ENCODE assay signal across 8 mouse cellular contexts in the genomic region with DNA sequence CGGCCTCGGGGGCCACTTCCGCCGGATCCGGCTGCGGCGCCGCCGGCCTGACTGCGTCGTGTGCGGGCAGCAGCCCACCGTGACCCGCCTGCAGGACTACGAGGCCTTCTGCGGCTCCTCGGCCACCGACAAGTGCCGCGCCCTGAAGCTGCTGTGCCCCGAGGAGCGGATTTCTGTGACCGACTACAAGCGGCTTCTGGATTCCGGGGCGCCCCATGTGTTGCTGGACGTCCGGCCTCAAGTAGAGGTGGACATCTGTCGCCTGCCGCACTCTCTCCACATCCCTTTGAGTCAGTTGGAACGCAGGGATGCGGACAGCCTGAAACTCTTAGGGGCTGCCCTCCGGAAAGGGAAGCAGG. TPM values are rescaled to one million over a fixed set of nuclear protein-coding genes. Genes with fewer than 3 reads are reported as not detected.
DNase-seq lines count a peak whose midpoint lies in the region; ATAC-seq and TF ChIP-seq lines count a peak whose summit lies in the region.

No protein-coding gene starts in this region.

- no peaks in the 10 kb centered on the region for H3K27me3 ChIP-seq in kidney, postnatal 0 days (ENCODE audit: insufficient read depth, low read length)
- no peaks in the 10 kb centered on the region for H3K27me3 ChIP-seq in embryonic facial prominence, embryonic 10.5 days (replicated peaks; ENCODE audit: low read depth, poor library complexity, severe bottlenecking)
- H3K27me3 ChIP-seq in hindbrain, embryonic 12.5 days, result no peaks in the 10 kb centered on the region
- no peaks in the 10 kb centered on the region for H3K27me3 ChIP-seq in midbrain, embryonic 14.5 days (ENCODE audit: control insufficient read depth, insufficient read depth, low read length)

- H3K9ac ChIP-seq in kidney, postnatal 0 days (ENCODE audit: low read depth, low read length), result peak overlapping the region; percentile 96
- peak overlapping the region; percentile 97 for H3K9ac ChIP-seq in hindbrain, embryonic 12.5 days
- peak overlapping the region; percentile 88 for H3K9ac ChIP-seq in midbrain, embryonic 14.5 days (replicated peaks; ENCODE audit: low read length)

- ATAC-seq in kidney, postnatal 0 days (replicated peaks; ENCODE audit: low FRiP score, low read depth), result no peak
- ATAC-seq in hindbrain, embryonic 12.5 days (ENCODE audit: low FRiP score), result no peak
- no peak for ATAC-seq in midbrain, embryonic 14.5 days (ENCODE audit: low FRiP score, low TSS enrichment)

- peaks cover 4% of the 10 kb centered on the region; the same call in 1 of the 2 replicates for H3K36me3 ChIP-seq in kidney, postnatal 0 days (ENCODE audit: insufficient read depth, low read length)
- H3K36me3 ChIP-seq in embryonic facial prominence, embryonic 10.5 days (replicated peaks), result peaks cover 43% of the 10 kb centered on the region
- H3K36me3 ChIP-seq in hindbrain, embryonic 12.5 days, result peaks cover 14% of the 10 kb centered on the region
- H3K36me3 ChIP-seq in midbrain, embryonic 14.5 days (ENCODE audit: control insufficient read depth, insufficient read depth, low read length), result peaks cover 13% of the 10 kb centered on the region

- no peaks in the 10 kb centered on the region for H3K9me3 ChIP-seq in kidney, postnatal 0 days (replicated peaks; ENCODE audit: low read length)
- H3K9me3 ChIP-seq in embryonic facial prominence, embryonic 10.5 days, result no peaks in the 10 kb centered on the region
- no peaks in the 10 kb centered on the region for H3K9me3 ChIP-seq in hindbrain, embryonic 12.5 days (replicated peaks)
- no peaks in the 10 kb centered on the region for H3K9me3 ChIP-seq in midbrain, embryonic 14.5 days (ENCODE audit: control insufficient read depth, low read length)

- H3K4me3 ChIP-seq in kidney, postnatal 0 days (replicated peaks; ENCODE audit: low read depth, low read length), result peak overlapping the region; percentile 93
- H3K4me3 ChIP-seq in embryonic facial prominence, embryonic 10.5 days, result peak overlapping the region; percentile 98
- peak overlapping the region; percentile 100 for H3K4me3 ChIP-seq in hindbrain, embryonic 12.5 days
- peak overlapping the region; percentile 98 for H3K4me3 ChIP-seq in midbrain, embryonic 14.5 days (replicated peaks; ENCODE audit: low read depth, low read length)

- H3K27ac ChIP-seq in kidney, postnatal 0 days, result no peak overlapping the region
- H3K27ac ChIP-seq in embryonic facial prominence, embryonic 10.5 days (replicated peaks), result peak overlapping the region; percentile 95; the same call in 1 of the 2 replicates
- no peak overlapping the region for H3K27ac ChIP-seq in hindbrain, embryonic 12.5 days
- H3K27ac ChIP-seq in midbrain, embryonic 14.5 days (replicated peaks; ENCODE audit: low read depth, low read length), result no peak overlapping the region

- peaks cover 19% of the 10 kb centered on the region for H3K4me1 ChIP-seq in kidney, postnatal 0 days (replicated peaks; ENCODE audit: insufficient read depth, low read length)
- H3K4me1 ChIP-seq in embryonic facial prominence, embryonic 10.5 days, result peaks cover 31% of the 10 kb centered on the region
- peaks cover 36% of the 10 kb centered on the region for H3K4me1 ChIP-seq in hindbrain, embryonic 12.5 days
- H3K4me1 ChIP-seq in midbrain, embryonic 14.5 days (ENCODE audit: control insufficient read depth, insufficient read depth, low read length), result peaks cover 30% of the 10 kb centered on the region

- DNase-seq in kidney, postnatal 0 days (ENCODE audit: low spot score), result no peak
- DNase-seq in kidney, postnatal 4 days, result no peak
- DNase-seq in embryonic facial prominence, embryonic 10.5 days (ENCODE audit: low spot score), result no peak
- DNase-seq in midbrain, embryonic 14.5 days, result no peak
- no peak for DNase-seq in adipocyte (ENCODE audit: low spot score)
- no peak for DNase-seq in layer of hippocampus, postnatal 14 days (ENCODE audit: low spot score in 2 of 2)
- DNase-seq in kidney, adult 18-20 months, result no peak

- H3K4me2 ChIP-seq in kidney, postnatal 0 days (ENCODE audit: low read length), result peak overlapping the region; percentile 91
- peak overlapping the region; percentile 99 for H3K4me2 ChIP-seq in hindbrain, embryonic 12.5 days (replicated peaks)
- H3K4me2 ChIP-seq in midbrain, embryonic 14.5 days (ENCODE audit: low read length), result peak overlapping the region; percentile 98

- WGBS in kidney, postnatal 0 days, result 64% methylated on average over 33 of the region's 33 CpGs
- 64% methylated on average over 33 of the region's 33 CpGs for WGBS in embryonic facial prominence, embryonic 10.5 days
- 61% methylated on average over 33 of the region's 33 CpGs for WGBS in hindbrain, embryonic 12.5 days
- 64% methylated on average over 33 of the region's 33 CpGs for WGBS in midbrain, embryonic 14.5 days

- TF ChIP-seq CTCF in kidney, postnatal 0 days (IDR thresholded peaks at IDR 0.05; ENCODE audit: low read depth), result no peak

RNA-seq across cellular contexts. Expression of a gene that starts 1.0 kb away (rescaled TPM):
- polyA plus RNA-seq in kidney, postnatal 0 days (2015; fragmentation: Nextera tagmentation; extraction: Ambion mirVana), result 7.7 and 9.3 TPM in 2 replicates
- 6.4 and 6.6 TPM in 2 replicates for polyA plus RNA-seq in embryonic facial prominence, embryonic 10.5 days (2016; fragmentation: Nextera tagmentation; extraction: Ambion mirVana)
- 12.2 and 13.7 TPM in 2 replicates for polyA plus RNA-seq in hindbrain, embryonic 12.5 days (2016; fragmentation: Nextera tagmentation; extraction: Ambion mirVana)
- polyA plus RNA-seq in midbrain, embryonic 14.5 days (2014; fragmentation: Nextera tagmentation; extraction: Ambion mirVana), result 10.3 and 10.8 TPM in 2 replicates
- total RNA-seq in layer of hippocampus, postnatal 14 days (2021), result 10 to 100 TPM; 16.7 to 17.4 TPM

RNA-seq across cellular contexts. Expression of a gene that starts 1.1 kb away (rescaled TPM):
- 154 and 169 TPM in 2 replicates for polyA plus RNA-seq in kidney, postnatal 0 days (2015; fragmentation: Nextera tagmentation; extraction: Ambion mirVana)
- 71.5 and 72.5 TPM in 2 replicates for polyA plus RNA-seq in embryonic facial prominence, embryonic 10.5 days (2016; fragmentation: Nextera tagmentation; extraction: Ambion mirVana)
- 77.2 and 83.6 TPM in 2 replicates for polyA plus RNA-seq in hindbrain, embryonic 12.5 days (2016; fragmentation: Nextera tagmentation; extraction: Ambion mirVana)
- polyA plus RNA-seq in midbrain, embryonic 14.5 days (2014; fragmentation: Nextera tagmentation; extraction: Ambion mirVana), result 61.1 and 75.4 TPM in 2 replicates
- total RNA-seq in layer of hippocampus, postnatal 14 days (2021), result 10 to 100 TPM; 64.3 to 70.6 TPM

RNA-seq across cellular contexts. Expression of a gene that starts 1.3 kb away (rescaled TPM):
- polyA plus RNA-seq in kidney, postnatal 0 days (2015; fragmentation: Nextera tagmentation; extraction: Ambion mirVana), result 8.3 and 11.1 TPM in 2 replicates
- polyA plus RNA-seq in embryonic facial prominence, embryonic 10.5 days (2016; fragmentation: Nextera tagmentation; extraction: Ambion mirVana), result 17.9 and 20.7 TPM in 2 replicates
- 21.7 and 22.8 TPM in 2 replicates for polyA plus RNA-seq in hindbrain, embryonic 12.5 days (2016; fragmentation: Nextera tagmentation; extraction: Ambion mirVana)
- 35.8 and 35.9 TPM in 2 replicates for polyA plus RNA-seq in midbrain, embryonic 14.5 days (2014; fragmentation: Nextera tagmentation; extraction: Ambion mirVana)
- 10 to 100 TPM; 25.6 to 29.5 TPM for total RNA-seq in layer of hippocampus, postnatal 14 days (2021)

RNA-seq across cellular contexts. Expression of a gene that starts 24.5 kb away (rescaled TPM):
- polyA plus RNA-seq in kidney, postnatal 0 days (2015; fragmentation: Nextera tagmentation; extraction: Ambion mirVana), result 6.0 and 13.1 TPM in 2 replicates
- 3.4 and 3.5 TPM in 2 replicates for polyA plus RNA-seq in embryonic facial prominence, embryonic 10.5 days (2016; fragmentation: Nextera tagmentation; extraction: Ambion mirVana)
- polyA plus RNA-seq in hindbrain, embryonic 12.5 days (2016; fragmentation: Nextera tagmentation; extraction: Ambion mirVana), result 19.1 and 20.6 TPM in 2 replicates
- polyA plus RNA-seq in midbrain, embryonic 14.5 days (2014; fragmentation: Nextera tagmentation; extraction: Ambion mirVana), result 4.5 and 5.8 TPM in 2 replicates
- 10 to 100 TPM; 99.3 to 99.9 TPM for total RNA-seq in layer of hippocampus, postnatal 14 days (2021)

RNA-seq across cellular contexts. Expression of a gene that starts 50.1 kb away (rescaled TPM):
- 0.76 and 0.83 TPM in 2 replicates for polyA plus RNA-seq in kidney, postnatal 0 days (2015; fragmentation: Nextera tagmentation; extraction: Ambion mirVana)
- polyA plus RNA-seq in embryonic facial prominence, embryonic 10.5 days (2016; fragmentation: Nextera tagmentation; extraction: Ambion mirVana), result 1.2 and 1.4 TPM in 2 replicates
- 1.0 and 1.2 TPM in 2 replicates for polyA plus RNA-seq in hindbrain, embryonic 12.5 days (2016; fragmentation: Nextera tagmentation; extraction: Ambion mirVana)
- polyA plus RNA-seq in midbrain, embryonic 14.5 days (2014; fragmentation: Nextera tagmentation; extraction: Ambion mirVana), result 2.0 and 3.0 TPM in 2 replicates
- total RNA-seq in layer of hippocampus, postnatal 14 days (2021), result 10 to 100 TPM; 33.0 to 41.3 TPM
